Mouse (Mus musculus) midbrain, embryonic 15.5 days (tissue): Measurements from ENCODE around the gene Zfp715. TPM values are rescaled to one million over a fixed set of nuclear protein-coding genes. Genes with fewer than 3 reads are reported as not detected.
"Not testable (repeated sequence)": the region's sequence is repeated elsewhere in the genome, so short reads cannot be mapped to it uniquely, and the experiment has no call there.

Source experiments
- ATAC-seq: fragments of 200-750 bp; cut with Nextera tagmentation; replicated peaks from 2 replicates; pipeline ENCODE4 v1.8.0; 2017; ENCODE audit warnings: moderate TSS enrichment
- H3K27ac ChIP-seq: fragments of 300-500 bp; sonication (generic); 2 replicates; pipeline ENCODE4 v1.5.1; 2015; ENCODE audit warnings: mild to moderate bottlenecking, inconsistent platforms
- H3K27me3 ChIP-seq: fragments of 300-500 bp; sonication (generic); replicated peaks from 2 replicates; pipeline ENCODE4 v1.6.1; 2015; ENCODE audit warnings: inconsistent platforms
- H3K36me3 ChIP-seq: fragments of 300-500 bp; sonication (generic); replicated peaks from 2 replicates; pipeline ENCODE4 v1.6.1; 2015; ENCODE audit warnings: inconsistent platforms
- H3K4me1 ChIP-seq: fragments of 300-500 bp; sonication (generic); 2 replicates; pipeline ENCODE4 v1.6.1; 2015; ENCODE audit warnings: inconsistent platforms
- H3K4me2 ChIP-seq: fragments of 300-500 bp; sonication (generic); 2 replicates; pipeline ENCODE4 v1.6.1; 2015; ENCODE audit warnings: inconsistent platforms, mild to moderate bottlenecking, moderate library complexity
- H3K4me3 ChIP-seq: fragments of 300-500 bp; sonication (generic); 2 replicates; pipeline ENCODE4 v1.5.1; 2015; ENCODE audit warnings: mild to moderate bottlenecking, inconsistent platforms
- H3K9ac ChIP-seq: fragments of 300-500 bp; sonication (generic); 2 replicates; pipeline ENCODE4 v1.6.1; 2015; ENCODE audit warnings: mild to moderate bottlenecking, inconsistent platforms
- H3K9me3 ChIP-seq: fragments of 300-500 bp; sonication (generic); 2 replicates; pipeline ENCODE4 v1.6.1; 2016; ENCODE audit warnings: inconsistent platforms
- WGBS: fragments of 180-500 bp; shearing (Covaris S2); methylation state at CpG from one replicate; pipeline ENCODE4 v1.1.7; 2015; ENCODE audit warnings: mixed read lengths; 5-methylcytosine and 5-hydroxymethylcytosine counted together
- polyA plus RNA-seq: library from polyadenylated mRNA; unstranded; fragments of >200 nt; fragmentation: Nextera tagmentation; extraction: Ambion mirVana; gene quantifications from 2 replicates; pipeline ENCODE4 v1.2.1, GENCODE M21; 2015

Zfp715 gene
- polyA plus RNA-seq = 20.1 and 22.7 TPM in 2 replicates

DNA sequence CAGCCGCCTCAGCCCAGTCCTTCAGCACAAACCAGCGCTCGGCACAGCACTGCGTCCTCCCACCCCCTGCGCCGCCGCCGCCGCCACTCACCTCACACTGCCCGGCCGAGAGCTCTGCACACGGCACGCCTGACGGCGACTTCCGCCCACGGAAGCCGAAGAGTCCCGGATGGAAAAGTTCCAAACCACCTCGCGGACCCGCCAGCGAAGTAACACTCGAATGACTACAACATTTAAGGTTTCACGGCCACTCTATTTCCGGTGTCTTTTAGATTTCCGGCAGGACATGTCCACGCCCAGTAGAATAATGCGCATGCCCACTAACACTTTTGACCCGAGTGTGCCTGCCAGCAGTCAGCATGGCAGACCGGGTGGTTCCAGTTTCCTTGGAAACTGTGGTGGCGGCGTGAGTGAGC is at the start of gene Zfp715:
TSS of gene Zfp715 (minus strand) at position 282 of the 416 bp plus-strand sequence.
- ATAC-seq = peak; percentile 97
- Histone ChIP-seq H3K4me3 (peak within 1 kb of the TSS; percentile 62), H3K36me3 (peaks cover 9% of the 10 kb centered on the region; the same call in 1 of the 2 replicates), H3K27ac (peak within 1 kb of the TSS; percentile 83), H3K9me3 (no peaks in the 10 kb centered on the region), H3K27me3 (no peaks in the 10 kb centered on the region), H3K4me1 (peaks cover 25% of the 10 kb centered on the region), H3K9ac (peak within 1 kb of the TSS; percentile 72), H3K4me2 (peak within 1 kb of the TSS; percentile 69)
- 0% methylated on average over 33 of the region's 33 CpGs for WGBS

DNA sequence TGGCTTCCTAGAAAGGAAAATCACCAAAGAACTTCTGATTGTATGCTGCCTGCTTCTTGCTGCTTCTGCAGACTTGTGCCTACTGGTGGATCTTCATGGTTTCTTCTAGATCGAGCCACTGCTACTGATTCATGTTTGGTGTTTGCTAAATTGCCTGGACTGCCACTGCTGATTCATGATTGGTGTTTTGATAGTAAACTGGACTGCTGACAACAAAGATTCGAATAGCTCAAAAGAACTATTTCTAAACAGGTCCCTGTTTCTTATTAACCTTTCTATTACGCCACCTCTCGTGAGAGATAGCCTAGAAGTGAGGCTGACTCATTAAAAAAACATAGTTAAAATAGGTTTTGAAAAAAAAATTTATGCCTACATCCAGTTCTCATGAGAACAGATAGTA is 48.9 kb upstream of the Zfp715 start:
- H3K9ac ChIP-seq = no peak overlapping the region
- H3K9me3 ChIP-seq = no peaks in the 10 kb centered on the region
- H3K4me2 ChIP-seq = no peak overlapping the region
- H3K4me1 ChIP-seq = no peaks in the 10 kb centered on the region
- WGBS = 79% methylated on average over 4 of the region's 4 CpGs
- no peak for ATAC-seq
- H3K4me3 ChIP-seq = no peak overlapping the region
- no peak overlapping the region for H3K27ac ChIP-seq
- H3K36me3 ChIP-seq = no peaks in the 10 kb centered on the region
- H3K27me3 ChIP-seq = no peaks in the 10 kb centered on the region

GRCm38 (mm10) chr7:43361442-43361841 is 48.3 kb upstream of the Zfp715 start:
- WGBS = 87% methylated on average over 1 of the region's 1 CpGs

DNA sequence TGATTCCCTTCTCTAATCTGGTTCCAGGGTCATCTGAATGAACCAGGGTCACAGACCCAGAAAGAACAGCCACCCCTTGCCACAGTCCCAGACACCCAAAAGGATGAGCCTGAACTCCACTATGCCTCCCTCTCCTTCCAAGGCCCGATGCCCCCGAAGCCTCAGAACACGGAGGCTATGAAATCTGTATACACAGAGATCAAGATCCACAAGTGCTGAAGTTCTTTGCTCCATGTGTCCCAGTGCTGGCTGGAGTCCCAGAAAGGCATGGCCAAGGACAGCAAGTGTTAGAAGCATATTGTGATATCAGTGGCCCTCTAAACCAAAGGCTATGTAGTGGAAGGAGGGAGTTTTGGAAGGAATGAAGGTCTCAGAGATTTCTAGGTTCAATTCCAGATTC is 45.5 kb upstream of the Zfp715 start:
- no peaks in the 10 kb centered on the region for H3K36me3 ChIP-seq
- H3K4me3 ChIP-seq = no peak overlapping the region
- WGBS = 92% methylated on average over 3 of the region's 3 CpGs
- no peak overlapping the region for H3K9ac ChIP-seq
- ATAC-seq = no peak
- H3K4me1 ChIP-seq = no peaks in the 10 kb centered on the region
- no peaks in the 10 kb centered on the region for H3K27me3 ChIP-seq
- no peaks in the 10 kb centered on the region for H3K9me3 ChIP-seq
- no peak overlapping the region for H3K4me2 ChIP-seq
- no peak overlapping the region for H3K27ac ChIP-seq

More at GRCm38 (mm10) chr7:43361442-43361841, 48.3 kb upstream of the Zfp715 start:
- Histone ChIP-seq H3K27me3 (no peaks in the 10 kb centered on the region), H3K36me3 (no peaks in the 10 kb centered on the region), H3K4me2 (no peak overlapping the region), H3K9me3 (no peaks in the 10 kb centered on the region), H3K4me3 (no peak overlapping the region), H3K27ac (no peak overlapping the region), H3K9ac (no peak overlapping the region), H3K4me1 (no peaks in the 10 kb centered on the region)
- ATAC-seq = no peak

DNA sequence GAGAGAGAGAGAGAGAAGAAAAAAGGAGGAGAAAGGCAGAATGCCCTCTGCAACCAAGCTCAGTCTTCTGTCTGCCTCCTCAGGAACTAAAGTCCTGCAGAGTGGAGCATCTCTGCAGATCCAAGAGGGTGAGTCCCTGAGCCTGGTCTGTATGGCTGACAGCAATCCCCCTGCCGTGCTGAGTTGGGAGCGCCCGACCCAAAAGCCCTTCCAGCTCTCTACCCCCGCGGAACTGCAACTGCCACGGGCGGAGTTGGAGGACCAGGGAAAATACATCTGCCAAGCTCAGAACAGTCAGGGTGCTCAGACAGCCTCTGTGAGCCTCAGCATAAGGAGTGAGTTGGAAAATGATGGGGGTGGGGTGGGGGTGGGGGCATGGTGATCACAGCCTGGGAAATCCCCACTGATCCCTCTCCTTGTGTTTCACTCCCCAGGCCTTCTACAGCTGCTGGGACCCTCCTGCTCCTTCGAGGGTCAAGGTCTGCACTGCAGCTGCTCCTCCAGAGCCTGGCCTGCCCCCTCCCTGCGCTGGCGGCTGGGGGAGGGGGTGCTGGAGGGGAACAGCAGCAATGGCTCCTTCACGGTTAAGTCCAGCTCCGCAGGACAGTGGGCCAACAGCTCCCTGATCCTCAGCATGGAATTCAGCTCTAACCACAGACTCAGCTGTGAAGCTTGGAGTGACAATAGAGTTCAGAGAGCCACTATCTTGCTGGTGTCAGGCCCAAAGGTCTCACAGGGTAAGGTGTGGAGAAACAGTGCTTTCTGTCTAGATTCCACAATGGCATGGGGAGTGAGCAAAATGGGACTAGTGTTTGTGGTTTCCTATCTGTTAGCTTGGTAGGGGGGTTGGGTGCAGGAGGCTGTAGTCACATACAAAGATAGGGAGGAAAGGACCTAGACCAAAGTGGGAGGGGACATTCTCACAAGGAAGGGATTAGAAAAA is 42.1 kb upstream of the Zfp715 start:
- ATAC-seq = no peak
- WGBS = 5% methylated on average over 12 of the region's 12 CpGs
- no peak overlapping the region for H3K9ac ChIP-seq

DNA sequence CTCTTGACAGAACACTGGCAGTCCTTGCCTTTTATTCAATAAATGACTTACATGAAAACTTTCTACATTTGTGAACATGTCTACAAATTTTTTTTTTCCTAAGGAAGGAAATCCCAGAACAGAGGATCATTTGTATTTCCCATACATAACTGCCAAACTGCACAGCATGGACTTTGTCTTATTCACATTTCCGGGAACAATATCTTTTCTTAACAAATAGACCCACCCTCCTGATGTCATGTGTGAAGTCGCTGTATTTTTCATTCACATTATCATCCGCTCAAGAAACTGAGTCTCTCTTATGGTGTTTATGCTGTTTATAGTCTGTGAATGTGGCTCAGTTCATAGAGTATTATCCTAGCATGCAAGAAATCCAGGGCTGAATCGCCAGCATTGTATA is 40.7 kb upstream of the Zfp715 start:
- ATAC-seq = no peak
- H3K9me3 ChIP-seq = no peaks in the 10 kb centered on the region
- no peak overlapping the region for H3K4me2 ChIP-seq
- no peak overlapping the region for H3K9ac ChIP-seq
- no peaks in the 10 kb centered on the region for H3K4me1 ChIP-seq
- 85% methylated on average over 4 of the region's 4 CpGs for WGBS
- H3K27me3 ChIP-seq = no peaks in the 10 kb centered on the region
- no peaks in the 10 kb centered on the region for H3K36me3 ChIP-seq
- no peak overlapping the region for H3K4me3 ChIP-seq
- H3K27ac ChIP-seq = no peak overlapping the region

More for the DNA sequence above, 42.1 kb upstream of the Zfp715 start:
- no peaks in the 10 kb centered on the region for H3K36me3 ChIP-seq
- no peaks in the 10 kb centered on the region for H3K27me3 ChIP-seq
- H3K27ac ChIP-seq = no peak overlapping the region
- no peak overlapping the region for H3K4me3 ChIP-seq
- H3K4me1 ChIP-seq = no peaks in the 10 kb centered on the region
- H3K4me2 ChIP-seq = no peak overlapping the region
- H3K9me3 ChIP-seq = no peaks in the 10 kb centered on the region

- Histone ChIP-seq H3K36me3 (no peaks in the 10 kb centered on the region), H3K9ac (no peak overlapping the region), H3K9me3 (no peaks in the 10 kb centered on the region), H3K27ac (no peak overlapping the region), H3K4me3 (no peak overlapping the region), H3K27me3 (no peaks in the 10 kb centered on the region), H3K4me1 (no peaks in the 10 kb centered on the region), H3K4me2 (no peak overlapping the region)
- WGBS = 81% methylated on average over 4 of the region's 4 CpGs
- no peak for ATAC-seq
Measured at GRCm38 (mm10) chr7:43353118-43353517, 40.0 kb upstream of the Zfp715 start.

GRCm38 (mm10) chr7:43351154-43351553 is 38.1 kb upstream of the Zfp715 start, which contains the start of gene Siglecf:
Gene Siglecf (plus strand): TSS chr7:43351341.
- no peaks in the 10 kb centered on the region for H3K36me3 ChIP-seq
- H3K4me1 ChIP-seq = no peaks in the 10 kb centered on the region
- WGBS = 60% methylated on average over 3 of the region's 3 CpGs
- H3K27ac ChIP-seq = no peak within 1 kb of the TSS
- H3K9me3 ChIP-seq = no peaks in the 10 kb centered on the region
- no peak within 1 kb of the TSS for H3K4me2 ChIP-seq
- H3K9ac ChIP-seq = no peak within 1 kb of the TSS
- H3K27me3 ChIP-seq = no peaks in the 10 kb centered on the region
- no peak within 1 kb of the TSS for H3K4me3 ChIP-seq
- no peak for ATAC-seq

DNA sequence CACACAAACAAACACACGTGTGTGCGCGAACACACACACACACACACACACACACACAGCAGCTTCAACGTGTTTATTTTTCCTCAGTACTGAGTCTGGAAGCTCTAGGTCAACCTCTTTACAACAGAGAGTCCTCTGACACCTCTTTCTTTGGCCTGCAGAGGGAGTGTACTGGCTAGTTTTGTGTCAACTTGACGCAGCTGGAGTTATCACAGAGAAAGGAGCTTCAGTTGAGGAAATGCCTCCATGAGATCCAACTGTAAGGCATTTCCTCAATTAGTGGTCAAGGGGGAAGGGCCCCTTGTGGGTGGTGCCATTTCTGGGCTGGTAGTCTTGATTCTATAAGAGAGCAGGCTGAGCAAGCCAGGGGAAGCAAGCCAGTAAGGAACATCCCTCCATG is 36.5 kb upstream of the Zfp715 start:
- not testable (repeated sequence) for H3K4me2 ChIP-seq, H3K9ac ChIP-seq, H3K36me3 ChIP-seq, H3K4me1 ChIP-seq, H3K4me3 ChIP-seq, ATAC-seq, H3K27me3 ChIP-seq, H3K27ac ChIP-seq, H3K9me3 ChIP-seq
- WGBS = 72% methylated on average over 5 of the region's 5 CpGs

GRCm38 (mm10) chr7:43346571-43346970 is 33.5 kb upstream of the Zfp715 start:
- H3K27ac ChIP-seq = no peak overlapping the region
- no peaks in the 10 kb centered on the region for H3K27me3 ChIP-seq
- no peak overlapping the region for H3K4me3 ChIP-seq
- no peak overlapping the region for H3K9ac ChIP-seq
- no peak overlapping the region for H3K4me2 ChIP-seq
- H3K4me1 ChIP-seq = no peaks in the 10 kb centered on the region
- no peak for ATAC-seq
- H3K36me3 ChIP-seq = no peaks in the 10 kb centered on the region
- WGBS = 79% methylated on average over 1 of the region's 1 CpGs
- no peaks in the 10 kb centered on the region for H3K9me3 ChIP-seq

- no peak for ATAC-seq
- Histone ChIP-seq H3K9me3 (no peaks in the 10 kb centered on the region), H3K4me2 (no peak overlapping the region), H3K27ac (no peak overlapping the region), H3K4me3 (no peak overlapping the region), H3K27me3 (no peaks in the 10 kb centered on the region), H3K9ac (no peak overlapping the region), H3K36me3 (no peaks in the 10 kb centered on the region), H3K4me1 (no peaks in the 10 kb centered on the region)
- WGBS = 83% methylated on average over 4 of the region's 4 CpGs
Measured at GRCm38 (mm10) chr7:43346148-43346547, 33.1 kb upstream of the Zfp715 start.

- H3K9ac ChIP-seq = no peak overlapping the region
- H3K9me3 ChIP-seq = no peaks in the 10 kb centered on the region
- 80% methylated on average over 4 of the region's 4 CpGs for WGBS
- H3K27me3 ChIP-seq = no peaks in the 10 kb centered on the region
- no peak overlapping the region for H3K4me3 ChIP-seq
- H3K4me1 ChIP-seq = no peaks in the 10 kb centered on the region
- no peaks in the 10 kb centered on the region for H3K36me3 ChIP-seq
- H3K4me2 ChIP-seq = no peak overlapping the region
- ATAC-seq = no peak
- no peak overlapping the region for H3K27ac ChIP-seq
Measured at GRCm38 (mm10) chr7:43344491-43344890, 31.4 kb upstream of the Zfp715 start.

DNA sequence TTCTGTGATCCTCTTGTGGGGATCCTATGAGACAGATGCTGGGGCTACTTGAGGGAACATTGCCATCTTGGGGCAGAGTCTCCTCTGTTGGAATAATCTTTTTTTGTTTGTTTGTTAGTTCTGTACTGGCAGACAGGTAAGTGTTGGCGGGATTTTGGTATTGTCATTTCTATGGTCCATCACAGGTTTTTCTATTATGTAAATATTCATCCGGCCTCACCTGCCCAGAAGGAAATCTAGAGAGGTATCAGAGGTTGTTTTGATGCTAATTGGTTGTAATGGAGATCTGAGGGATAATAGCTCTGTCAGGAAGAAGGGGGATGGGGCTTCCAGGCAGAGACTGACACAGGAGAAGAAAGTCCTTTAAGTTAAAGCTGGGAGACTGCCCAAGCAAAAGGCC is 30.9 kb upstream of the Zfp715 start:
- H3K9ac ChIP-seq = no peak overlapping the region
- H3K4me1 ChIP-seq = no peaks in the 10 kb centered on the region
- H3K4me3 ChIP-seq = no peak overlapping the region
- no peak overlapping the region for H3K4me2 ChIP-seq
- WGBS = 81% methylated on average over 2 of the region's 2 CpGs
- no peaks in the 10 kb centered on the region for H3K36me3 ChIP-seq
- no peak overlapping the region for H3K27ac ChIP-seq
- no peaks in the 10 kb centered on the region for H3K9me3 ChIP-seq
- H3K27me3 ChIP-seq = no peaks in the 10 kb centered on the region
- no peak for ATAC-seq
